Comparison of ENCODE assay signal across 9 mouse cellular contexts in the genomic region with DNA sequence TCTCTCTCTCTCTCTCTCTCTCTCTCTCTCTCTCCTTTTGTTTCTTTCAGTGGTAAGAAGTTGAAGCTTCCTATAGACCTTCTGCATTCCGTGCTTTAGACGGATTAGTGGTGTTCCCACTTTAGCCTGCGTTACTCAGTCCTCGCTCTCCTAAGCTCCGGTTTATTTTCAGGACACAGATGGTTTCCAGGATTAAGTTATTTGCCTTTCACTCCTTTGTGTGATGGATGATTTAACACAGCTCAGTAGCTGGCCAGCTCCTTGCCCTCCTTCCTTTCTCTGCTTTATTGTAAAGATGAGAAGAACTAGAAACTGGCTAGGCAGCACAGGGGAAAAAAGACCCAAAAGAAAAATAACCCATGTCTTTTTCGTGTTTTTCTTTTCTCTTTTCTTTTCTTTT. TPM values are rescaled to one million over a fixed set of nuclear protein-coding genes. Genes with fewer than 3 reads are reported as not detected.
DNase-seq lines count a peak whose midpoint lies in the region; TF ChIP-seq lines count a peak whose summit lies in the region.
"Had no signal": no experiment of that assay in that cellular context is flagged by ENCODE, and none has a peak within 500 bp of the region (broad histone marks: within the 10 kb centered on the region; RNA-seq: fewer than 3 reads in every experiment).

No protein-coding gene starts in this region.

- DNase-seq in gastrocnemius, adult 2 months = no peak
- no peak for DNase-seq in gastrocnemius, postnatal 36 days
- DNase-seq in embryo, embryonic 10 days (ENCODE audit: low spot score) = peak; percentile 31
- DNase-seq in heart, postnatal 10 days = peak; percentile 15 to 18
- DNase-seq in midbrain, embryonic 10.5 days (ENCODE audit: low spot score) = no peak
- no peak for DNase-seq in adrenal gland, postnatal 10 days
- DNase-seq in cerebellum, adult 9-10 months = no peak
- no peak for DNase-seq in spleen, postnatal 4 days (ENCODE audit: low spot score in 2 of 2)

- peak overlapping the region; percentile 60 for H3K27ac ChIP-seq in gastrocnemius, adult 2 months
- peak overlapping the region; percentile 80 for H3K27ac ChIP-seq in midbrain, embryonic 10.5 days (replicated peaks)
- H3K27ac ChIP-seq: liver, embryonic 15.5 days had no signal

- H3K27me3 ChIP-seq in midbrain, embryonic 10.5 days (ENCODE audit: low read depth, poor library complexity, severe bottlenecking) = peaks cover 12% of the 10 kb centered on the region; the same call in 1 of the 2 replicates

- no peaks in the 10 kb centered on the region for H3K36me3 ChIP-seq in midbrain, embryonic 10.5 days
- H3K36me3 ChIP-seq: liver, embryonic 15.5 days had no signal

- peaks cover 50% of the 10 kb centered on the region for H3K4me1 ChIP-seq in midbrain, embryonic 10.5 days

- TF ChIP-seq CTCF in gastrocnemius, adult 2 months (IDR thresholded peaks at IDR 0.05) = no peak

- no peaks in the 10 kb centered on the region for H3K9me3 ChIP-seq in midbrain, embryonic 10.5 days (replicated peaks)
- H3K9me3 ChIP-seq: liver, embryonic 15.5 days had no signal

- intact Hi-C loops in gastrocnemius, adult 2 months (cut with DNase I) = no loop called here
- intact Hi-C loops in gastrocnemius, postnatal 36 days (cut with DNase I) = no loop called here
- intact Hi-C loops in heart, postnatal 10 days (cut with DNase I) = no loop called here

- WGBS in midbrain, embryonic 10.5 days = 12% methylated on average over 6 of the region's 6 CpGs

- H3K4me3 ChIP-seq in gastrocnemius, adult 2 months = peak overlapping the region; percentile 59
- H3K4me3 ChIP-seq in midbrain, embryonic 10.5 days = peak overlapping the region; percentile 36
- H3K4me3 ChIP-seq: liver, embryonic 15.5 days had no signal

RNA-seq across cellular contexts. Expression of gene F2rl1, which starts 23.8 kb away (rescaled TPM):
- total RNA-seq in gastrocnemius, adult 2 months (2021) = under 1 TPM; 0.36 to 0.45 TPM
- total RNA-seq in gastrocnemius, postnatal 36 days (2021) = under 1 TPM; 0.20 to 0.91 TPM
- total RNA-seq in heart, postnatal 10 days (2021) = 1 to 10 TPM in 1 of 2 experiments, under 1 TPM in 1; 0.96 to 1.0 TPM
- polyA plus RNA-seq in midbrain, embryonic 10.5 days (2016; fragmentation: Nextera tagmentation; extraction: Ambion mirVana) = 0.15 and 0.31 TPM in 2 replicates
- under 1 TPM; 0.63 to 0.82 TPM for total RNA-seq in adrenal gland, postnatal 10 days (2021)

Comparison
In these comparisons a context has a peak if more than half of its experiments do, and no peak if none do; other contexts are left out.
1. DNase-seq: peak in embryo, embryonic 10 days (single experiment) and heart, postnatal 10 days (2 of 2); none in gastrocnemius, adult 2 months (single experiment), gastrocnemius, postnatal 36 days (0 of 2), midbrain, embryonic 10.5 days (single experiment), adrenal gland, postnatal 10 days (single experiment), cerebellum, adult 9-10 months (single experiment) and spleen, postnatal 4 days (0 of 2).